Mouse (Mus musculus) c-Kit-positive CD71-negative TER-119-negative erythroid progenitor cells, embryonic 14.5 days (primary cell): Measurements from ENCODE around the gene 4930467E23Rik.
"Not testable (repeated sequence)": the region's sequence is repeated elsewhere in the genome, so short reads cannot be mapped to it uniquely, and the experiment has no call there.

Experiments
- DNase-seq: peaks from one replicate; pipeline ENCODE4 v3.0.0-alpha.2; 2013; ENCODE audit warnings: low read depth

Gene 4930467E23Rik

GRCm38 (mm10) chr8:19781328-19782114 lies 52.1 kb downstream of the 4930467E23Rik start:
- DNase-seq, result not testable (repeated sequence)

GRCm38 (mm10) chr8:19782736-19783135 lies 53.4 kb downstream of the 4930467E23Rik start:
- DNase-seq, result not testable (repeated sequence)

GRCm38 (mm10) chr8:19783860-19784259 lies 54.5 kb downstream of the 4930467E23Rik start:
- DNase-seq, result not testable (repeated sequence)

GRCm38 (mm10) chr8:19784554-19785364 lies 55.4 kb downstream of the 4930467E23Rik start:
- peak; percentile 97 for DNase-seq

GRCm38 (mm10) chr8:19792696-19793095 lies 63.3 kb downstream of the 4930467E23Rik start:
- DNase-seq, result not testable (repeated sequence)
